Mouse (Mus musculus) right cerebral cortex, postnatal 10 days (tissue): ENCODE measurements at regions not wholly inside any gene's neighbourhood (a gene's known extent, or its start where the extent isn't known, plus 50 kb on each side); places are given as distances from the start of the nearest gene placed in this dataset.

ENCODE experiments used
- DNase-seq, 2 experiments: peaks; one replicate each; pipeline ENCODE4 v3.0.0; 2021; ENCODE audit warnings: low spot score in 2 of 2

- DNase-seq: no peak
Observed at GRCm38 (mm10) chr9:93130561-93130960, 588.5 kb downstream of the Plod2 start.

GRCm38 (mm10) chr9:93131620-93132200, 589.7 kb downstream of the Plod2 start:
- DNase-seq: no peak

GRCm38 (mm10) chr9:93136349-93136748, 594.3 kb downstream of the Plod2 start:
- DNase-seq: no peak

- DNase-seq: peak; percentile 72 to 73
Observed at GRCm38 (mm10) chr9:93170071-93170470, 628.0 kb downstream of the Plod2 start.

- no peak for DNase-seq
Observed at GRCm38 (mm10) chr9:93186638-93187037, 644.6 kb downstream of the Plod2 start.

- DNase-seq: no peak
Observed at GRCm38 (mm10) chr9:93232562-93232961, 690.5 kb downstream of the Plod2 start.

- no peak for DNase-seq
Observed at GRCm38 (mm10) chr9:93252146-93252545, 710.1 kb downstream of the Plod2 start.

- DNase-seq: no peak
Observed at GRCm38 (mm10) chr9:93297332-93297731, 755.3 kb downstream of the Plod2 start.

- DNase-seq: no peak
Observed at GRCm38 (mm10) chr9:93306753-93307152, 764.7 kb downstream of the Plod2 start.

- DNase-seq: no peak
Observed at GRCm38 (mm10) chr9:93328997-93329682, 787.1 kb downstream of the Plod2 start.
